Mouse (Mus musculus): ENCODE data around the gene Gm20388.

GRCm38 (mm10) chr8:121255727-121256265, 1345.2 kb downstream of the Gm20388 start:
- TF ChIP-seq MAFK (IDR thresholded peaks at IDR 0.05; ENCODE audit: insufficient read depth, low read depth, low read length) = no peak
- TF ChIP-seq ZC3H11A (IDR thresholded peaks at IDR 0.05; ENCODE audit: borderline replicate concordance, low read depth, low read length) = no peak
- TF ChIP-seq ZNF384 (IDR thresholded peaks at IDR 0.05; ENCODE audit: low read depth, low read length) = no peak
